Mouse (Mus musculus): Measurements from ENCODE around the gene Olfr1428. TPM values are rescaled to one million over a fixed set of nuclear protein-coding genes. Genes with fewer than 3 reads are reported as not detected.
"Not testable (repeated sequence)": the region's sequence is repeated elsewhere in the genome, so short reads cannot be mapped to it uniquely, and the experiment has no call there.

Gene Olfr1428
- polyA plus RNA-seq (2012; ENCODE audit: insufficient read depth, low replicate concordance): not detected in 2 replicates

GRCm38 (mm10) chr19:12115797-12116196 is at the start of gene Olfr1428:
Olfr1428 (minus strand) TSS chr19:12115897.
- H3K4me1 ChIP-seq: no peaks in the 10 kb centered on the region
- H3K9me3 ChIP-seq: no peaks in the 10 kb centered on the region
- H3K27me3 ChIP-seq (replicated peaks): no peaks in the 10 kb centered on the region
- H3K36me3 ChIP-seq (replicated peaks; ENCODE audit: low read length): no peaks in the 10 kb centered on the region
- no peak within 1 kb of the TSS for H3K4me3 ChIP-seq (replicated peaks)
- TF ChIP-seq GATA1 (IDR thresholded peaks at IDR 0.05; ENCODE audit: borderline replicate concordance, low read length) (no peak), FLI1 (IDR thresholded peaks at IDR 0.05; ENCODE audit: low read length) (no peak)

DNA sequence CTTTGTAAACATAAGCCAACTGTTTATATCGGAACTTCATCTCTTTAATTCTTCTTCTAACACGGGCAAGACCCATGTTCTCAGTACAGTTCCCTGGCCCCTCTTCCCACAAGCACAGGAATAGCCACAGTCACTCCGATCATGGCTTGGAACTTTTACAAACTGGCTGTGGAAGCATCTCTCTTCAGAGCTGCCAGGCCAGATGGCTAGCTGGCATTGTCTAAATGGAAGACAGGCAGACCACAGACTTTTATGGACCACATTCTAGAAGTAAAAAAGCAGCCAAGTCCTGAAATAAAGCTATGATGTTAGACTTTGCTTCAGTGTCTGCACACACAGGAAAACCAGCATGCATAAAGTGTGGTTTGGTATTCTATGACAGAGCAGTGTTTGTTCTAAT is 29.8 kb upstream of the Olfr1428 start:
- no peaks in the 10 kb centered on the region for H3K4me1 ChIP-seq
- H3K9me3 ChIP-seq: no peaks in the 10 kb centered on the region
- no peaks in the 10 kb centered on the region for H3K36me3 ChIP-seq (replicated peaks; ENCODE audit: low read length)
- H3K4me3 ChIP-seq (replicated peaks): no peak overlapping the region
- no peaks in the 10 kb centered on the region for H3K27me3 ChIP-seq (replicated peaks)
- TF ChIP-seq FLI1 (IDR thresholded peaks at IDR 0.05; ENCODE audit: low read length) (no peak), GATA1 (IDR thresholded peaks at IDR 0.05; ENCODE audit: borderline replicate concordance, low read length) (no peak)

DNA sequence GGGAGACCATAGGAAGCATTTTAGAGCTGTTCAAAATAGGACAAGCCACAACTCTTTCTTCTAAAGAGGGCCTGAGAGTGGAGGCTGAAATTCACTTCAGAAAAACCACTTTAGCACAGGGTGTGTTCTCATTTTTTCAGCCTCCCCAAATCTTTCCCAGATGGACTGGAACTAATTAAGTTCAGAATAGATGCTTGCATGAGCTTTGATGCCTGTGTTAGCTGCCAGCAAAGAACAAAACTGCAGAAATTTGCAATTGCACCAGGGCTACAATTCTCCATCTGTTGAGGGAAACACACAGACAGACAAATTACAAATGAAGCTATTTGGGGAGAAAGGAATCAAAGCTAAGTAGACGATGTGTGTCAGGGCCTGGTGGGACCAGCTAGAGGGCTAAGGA is 27.7 kb upstream of the Olfr1428 start:
- Histone ChIP-seq H3K27me3 (replicated peaks) (no peaks in the 10 kb centered on the region), H3K4me3 (replicated peaks) (no peak overlapping the region), H3K36me3 (replicated peaks; ENCODE audit: low read length) (no peaks in the 10 kb centered on the region), H3K4me1 (no peaks in the 10 kb centered on the region), H3K9me3 (no peaks in the 10 kb centered on the region)
- TF ChIP-seq GATA1 (IDR thresholded peaks at IDR 0.05; ENCODE audit: borderline replicate concordance, low read length) (no peak), FLI1 (IDR thresholded peaks at IDR 0.05; ENCODE audit: low read length) (no peak)

DNA sequence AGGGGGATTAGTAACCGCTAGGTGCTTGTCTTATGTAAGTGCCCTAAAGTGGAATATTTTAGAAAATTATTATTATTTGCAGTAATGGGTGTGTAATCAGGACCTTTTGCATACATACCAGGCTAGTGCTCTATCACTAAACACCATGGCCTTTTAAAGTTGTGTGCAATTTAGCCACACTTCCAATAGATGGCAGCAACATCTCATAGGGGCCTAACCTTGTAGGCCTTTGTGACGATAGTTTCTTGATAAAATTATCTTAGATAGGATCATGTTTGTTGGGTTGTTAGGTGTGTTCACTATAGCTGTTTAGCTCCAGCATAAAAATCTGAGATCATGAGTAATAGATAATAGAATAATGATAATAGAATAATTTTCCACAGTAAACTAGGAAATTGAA is 18.6 kb upstream of the Olfr1428 start:
- no peaks in the 10 kb centered on the region for H3K9me3 ChIP-seq
- H3K4me1 ChIP-seq: no peaks in the 10 kb centered on the region
- no peak overlapping the region for H3K4me3 ChIP-seq (replicated peaks)
- no peak for TF ChIP-seq FLI1 (IDR thresholded peaks at IDR 0.05; ENCODE audit: low read length)
- no peak for TF ChIP-seq GATA1 (IDR thresholded peaks at IDR 0.05; ENCODE audit: borderline replicate concordance, low read length)
- no peaks in the 10 kb centered on the region for H3K36me3 ChIP-seq (replicated peaks; ENCODE audit: low read length)
- H3K27me3 ChIP-seq (replicated peaks): no peaks in the 10 kb centered on the region

DNA sequence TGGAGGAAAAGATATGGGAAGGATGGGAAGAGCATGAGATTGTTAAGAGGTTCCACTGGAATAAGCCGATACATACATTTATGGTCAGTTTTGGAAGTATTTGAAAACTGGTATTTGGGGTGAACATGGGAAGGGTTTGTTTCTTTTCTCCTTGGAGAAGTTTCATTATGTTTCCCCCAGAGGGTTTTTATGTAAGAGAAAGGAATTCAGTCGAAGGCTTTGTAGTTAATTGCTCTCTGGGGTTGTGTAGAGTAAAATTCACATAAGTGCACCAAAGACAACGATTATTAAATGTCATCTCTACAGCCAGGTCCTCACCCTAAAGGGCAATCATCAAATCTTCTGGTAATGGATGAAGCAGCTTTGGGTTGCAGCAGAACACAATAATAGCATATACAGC is 7.4 kb upstream of the Olfr1428 start, which contains the start of gene Olfr76:
Olfr76 (minus strand) TSS at position 101 of the 400 bp plus-strand sequence.
- no peaks in the 10 kb centered on the region for H3K9me3 ChIP-seq
- H3K4me3 ChIP-seq (replicated peaks): no peak within 1 kb of the TSS
- no peaks in the 10 kb centered on the region for H3K36me3 ChIP-seq (replicated peaks; ENCODE audit: low read length)
- no peaks in the 10 kb centered on the region for H3K4me1 ChIP-seq
- TF ChIP-seq GATA1 (IDR thresholded peaks at IDR 0.05; ENCODE audit: borderline replicate concordance, low read length) (no peak), FLI1 (IDR thresholded peaks at IDR 0.05; ENCODE audit: low read length) (no peak)
- H3K27me3 ChIP-seq (replicated peaks): no peaks in the 10 kb centered on the region

DNA sequence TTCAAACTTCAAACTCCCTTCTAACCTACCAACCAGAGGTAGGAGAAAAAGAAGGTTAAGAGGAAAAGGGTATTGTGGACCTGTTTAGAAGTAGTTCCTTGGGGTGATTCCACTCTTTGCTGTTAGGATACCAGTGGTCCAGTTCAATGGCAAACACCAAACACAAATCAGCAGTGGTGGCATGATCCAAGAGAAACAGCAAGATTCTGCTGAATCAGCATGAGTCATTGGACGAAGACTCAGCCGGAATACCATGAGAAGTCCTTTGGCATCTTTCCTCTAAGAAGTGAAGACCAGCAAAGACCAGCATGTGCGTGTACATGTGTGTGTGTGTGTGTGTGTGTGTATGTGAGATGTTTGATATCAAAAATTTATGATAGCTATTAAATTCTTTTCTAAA is 767 bp upstream of the Olfr1428 start:
- Histone ChIP-seq H3K4me3 (replicated peaks) (no peak overlapping the region), H3K9me3 (no peaks in the 10 kb centered on the region), H3K36me3 (replicated peaks; ENCODE audit: low read length) (no peaks in the 10 kb centered on the region), H3K27me3 (replicated peaks) (no peaks in the 10 kb centered on the region), H3K4me1 (no peaks in the 10 kb centered on the region)
- no peak for TF ChIP-seq FLI1 (IDR thresholded peaks at IDR 0.05; ENCODE audit: low read length)
- no peak for TF ChIP-seq GATA1 (IDR thresholded peaks at IDR 0.05; ENCODE audit: borderline replicate concordance, low read length)

DNA sequence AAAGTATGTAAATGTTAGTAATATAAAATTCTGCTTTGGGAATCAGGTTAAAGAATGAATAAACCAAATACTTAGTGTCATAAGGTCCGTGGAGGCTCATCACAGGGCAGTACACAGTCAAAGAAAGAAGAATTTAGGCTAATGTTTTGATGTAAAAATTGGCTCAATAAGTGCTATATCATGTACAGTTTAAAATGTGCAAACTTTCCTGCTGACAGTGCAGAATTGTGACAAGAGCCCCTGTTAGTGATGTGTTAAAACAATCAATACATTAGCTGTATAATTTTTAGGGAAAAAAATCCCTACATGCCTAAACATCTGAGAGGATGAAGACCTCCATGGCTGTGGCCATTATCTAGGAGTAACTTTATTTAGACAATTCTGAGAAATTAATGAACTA is 1.9 kb downstream of the Olfr1428 start:
- TF ChIP-seq GATA1 (IDR thresholded peaks at IDR 0.05; ENCODE audit: borderline replicate concordance, low read length) (no peak), FLI1 (IDR thresholded peaks at IDR 0.05; ENCODE audit: low read length) (no peak)
- H3K4me1 ChIP-seq: no peaks in the 10 kb centered on the region
- H3K27me3 ChIP-seq (replicated peaks): no peaks in the 10 kb centered on the region
- H3K4me3 ChIP-seq (replicated peaks): no peak overlapping the region
- H3K9me3 ChIP-seq: no peaks in the 10 kb centered on the region
- H3K36me3 ChIP-seq (replicated peaks; ENCODE audit: low read length): no peaks in the 10 kb centered on the region

DNA sequence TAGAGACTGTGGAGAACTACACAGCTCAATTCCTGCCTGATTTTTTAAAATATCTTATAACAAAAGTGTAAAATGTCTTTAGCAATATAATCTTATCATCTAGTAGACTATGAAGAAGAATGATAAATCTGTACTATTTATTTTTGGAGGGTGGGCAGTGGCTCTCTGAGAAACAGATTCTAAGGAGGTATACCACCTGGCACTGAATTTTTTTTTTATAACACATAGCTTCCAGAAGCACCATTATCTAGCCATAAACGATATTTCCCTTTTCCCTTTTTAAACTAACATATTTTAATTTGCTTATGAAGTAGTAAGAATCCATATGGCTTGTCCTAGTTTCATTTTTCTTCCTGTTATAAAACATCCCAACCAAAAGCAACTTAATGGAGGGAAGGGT is 11.2 kb downstream of the Olfr1428 start:
- H3K36me3 ChIP-seq (replicated peaks; ENCODE audit: low read length): no peaks in the 10 kb centered on the region
- no peaks in the 10 kb centered on the region for H3K9me3 ChIP-seq
- no peak for TF ChIP-seq FLI1 (IDR thresholded peaks at IDR 0.05; ENCODE audit: low read length)
- TF ChIP-seq GATA1 (IDR thresholded peaks at IDR 0.05; ENCODE audit: borderline replicate concordance, low read length): no peak
- H3K4me3 ChIP-seq (replicated peaks): no peak overlapping the region
- H3K4me1 ChIP-seq: no peaks in the 10 kb centered on the region
- H3K27me3 ChIP-seq (replicated peaks): no peaks in the 10 kb centered on the region

DNA sequence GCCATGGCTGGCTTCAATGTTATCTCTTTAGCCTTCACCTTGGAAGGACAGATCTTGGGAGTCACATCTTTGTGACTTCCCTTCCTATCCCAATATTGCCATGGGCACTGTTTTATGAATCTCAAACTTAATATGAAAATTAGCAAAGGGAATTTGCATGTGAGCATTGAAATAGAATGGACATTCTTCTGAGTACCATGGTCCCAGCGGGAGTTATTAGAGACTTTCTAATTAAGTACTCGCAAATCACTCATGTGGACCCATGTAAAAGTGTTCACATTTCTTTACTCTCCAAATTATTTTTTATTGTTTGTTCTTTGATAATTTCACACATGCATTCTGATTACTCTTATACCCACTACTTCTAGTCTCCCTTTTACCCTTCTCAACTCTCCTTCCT is 12.5 kb downstream of the Olfr1428 start, which contains the start of gene Olfr1427:
Olfr1427 (minus strand) TSS at position 101 of the 400 bp plus-strand sequence.
- Histone ChIP-seq H3K9me3 (no peaks in the 10 kb centered on the region), H3K36me3 (replicated peaks; ENCODE audit: low read length) (no peaks in the 10 kb centered on the region), H3K27me3 (replicated peaks) (no peaks in the 10 kb centered on the region), H3K4me3 (replicated peaks) (no peak within 1 kb of the TSS), H3K4me1 (no peaks in the 10 kb centered on the region)
- TF ChIP-seq GATA1 (IDR thresholded peaks at IDR 0.05; ENCODE audit: borderline replicate concordance, low read length) (no peak), FLI1 (IDR thresholded peaks at IDR 0.05; ENCODE audit: low read length) (no peak)

- Histone ChIP-seq H3K9me3 (no peaks in the 10 kb centered on the region), H3K27me3 (replicated peaks) (no peaks in the 10 kb centered on the region), H3K36me3 (replicated peaks; ENCODE audit: low read length) (no peaks in the 10 kb centered on the region), H3K4me1 (no peaks in the 10 kb centered on the region), H3K4me3 (replicated peaks) (no peak within 1 kb of the TSS)
- no peak for TF ChIP-seq GATA1 (IDR thresholded peaks at IDR 0.05; ENCODE audit: borderline replicate concordance, low read length)
- TF ChIP-seq FLI1 (IDR thresholded peaks at IDR 0.05; ENCODE audit: low read length): no peak
These were observed 23.8 kb downstream of the Olfr1428 start, which contains the start of gene Olfr1426 for GRCm38 (mm10) chr19:12091913-12092312. Olfr1426 (minus strand) TSS chr19:12092013.

DNA sequence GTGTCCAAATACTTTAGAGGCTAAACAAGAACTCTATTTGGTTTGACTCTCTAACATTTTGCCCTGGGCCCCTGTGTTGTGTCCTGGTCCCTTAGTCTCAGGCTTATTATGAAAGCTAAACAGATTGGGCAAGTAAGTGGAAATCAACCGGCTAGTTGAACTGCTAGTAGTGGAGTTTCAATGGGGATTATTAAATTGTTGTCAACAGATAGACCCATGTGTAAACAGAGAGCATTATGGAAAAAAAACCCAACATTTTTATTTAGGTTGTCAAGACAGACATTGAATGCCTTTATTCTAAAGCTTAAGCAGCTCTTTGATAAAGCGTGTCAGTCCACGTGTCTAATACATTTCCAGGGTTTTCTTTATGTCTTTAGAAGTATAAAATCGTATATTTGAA is 38.1 kb downstream of the Olfr1428 start, which contains the start of gene Olfr1425:
Olfr1425 (minus strand) TSS at position 101 of the 400 bp plus-strand sequence.
- H3K27me3 ChIP-seq (replicated peaks); H3K9me3 ChIP-seq; H3K4me3 ChIP-seq (replicated peaks); H3K36me3 ChIP-seq (replicated peaks; ENCODE audit: low read length); H3K4me1 ChIP-seq: not testable (repeated sequence)

- H3K27me3 ChIP-seq (replicated peaks); H3K4me3 ChIP-seq (replicated peaks); H3K4me1 ChIP-seq; H3K36me3 ChIP-seq (replicated peaks; ENCODE audit: low read length); H3K9me3 ChIP-seq: not testable (repeated sequence)
These were observed 46.2 kb downstream of the Olfr1428 start for GRCm38 (mm10) chr19:12069546-12069945.

DNA sequence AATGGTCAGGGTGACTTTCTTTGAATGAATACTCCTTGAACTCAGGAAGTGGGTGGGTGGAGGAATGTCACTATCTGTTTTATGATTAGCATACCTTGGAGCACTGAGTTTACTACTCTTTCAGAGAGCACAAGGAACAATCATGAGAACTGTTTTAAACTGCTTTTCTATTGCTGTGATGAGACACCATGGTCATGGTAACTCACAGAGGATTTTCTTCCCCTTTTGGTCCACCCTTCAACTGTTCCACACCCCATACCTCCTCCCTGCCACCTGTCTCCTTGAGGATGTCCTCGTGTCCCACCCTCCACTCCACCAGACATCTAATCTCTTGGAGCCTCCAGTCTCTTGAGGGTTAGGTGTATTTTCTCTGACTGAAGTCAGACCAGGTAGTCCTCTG is 47.9 kb downstream of the Olfr1428 start:
- H3K27me3 ChIP-seq (replicated peaks); H3K9me3 ChIP-seq: not testable (repeated sequence)

DNA sequence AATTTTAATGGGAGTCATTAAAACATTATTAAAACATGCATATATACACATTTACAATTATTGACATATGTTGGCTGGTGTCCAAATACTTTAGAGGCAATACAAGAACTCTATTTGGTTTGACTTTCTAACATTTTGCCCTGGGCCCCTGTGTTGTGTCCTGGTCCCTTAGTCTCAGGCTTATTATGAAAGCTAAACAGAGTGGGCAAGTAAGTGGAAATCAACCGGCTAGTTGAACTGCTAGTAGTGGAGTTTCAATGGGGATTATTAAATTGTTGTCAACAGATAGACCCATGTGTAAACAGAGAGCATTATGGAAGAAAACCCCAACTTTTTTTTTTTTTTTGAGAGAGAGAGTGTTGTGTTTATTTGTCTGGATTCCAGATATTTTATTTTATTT is 53.1 kb downstream of the Olfr1428 start, which contains the start of gene Olfr1424:
Olfr1424 (minus strand) TSS at position 101 of the 400 bp plus-strand sequence.
- not testable (repeated sequence) for H3K36me3 ChIP-seq (replicated peaks; ENCODE audit: low read length); H3K4me3 ChIP-seq (replicated peaks); H3K27me3 ChIP-seq (replicated peaks); H3K9me3 ChIP-seq; H3K4me1 ChIP-seq

More for the DNA sequence above, 47.9 kb downstream of the Olfr1428 start:
- H3K4me1 ChIP-seq; H3K36me3 ChIP-seq (replicated peaks; ENCODE audit: low read length); H3K4me3 ChIP-seq (replicated peaks): not testable (repeated sequence)
